Mouse (Mus musculus) adrenal gland, postnatal 14 days (tissue): Measurements from ENCODE around the gene Pbxip1. TPM values are rescaled to one million over a fixed set of nuclear protein-coding genes. Genes with fewer than 3 reads are reported as not detected.

Source experiments
- DNase-seq: peaks from one replicate; pipeline ENCODE4 v3.0.0; 2021; ENCODE audit warnings: mixed read lengths
- total RNA-seq: library from RNA; stranded (reverse); gene quantifications from 2 replicates; pipeline ENCODE4 v1.2.3, GENCODE M21; 2021

Pbxip1 gene
- total RNA-seq, 1 experiment from 2014 or later: 43.9 TPM

- no peak for DNase-seq
Observed at GRCm38 (mm10) chr3:89482249-89482648, 45.7 kb downstream of the Pbxip1 start.

DNA sequence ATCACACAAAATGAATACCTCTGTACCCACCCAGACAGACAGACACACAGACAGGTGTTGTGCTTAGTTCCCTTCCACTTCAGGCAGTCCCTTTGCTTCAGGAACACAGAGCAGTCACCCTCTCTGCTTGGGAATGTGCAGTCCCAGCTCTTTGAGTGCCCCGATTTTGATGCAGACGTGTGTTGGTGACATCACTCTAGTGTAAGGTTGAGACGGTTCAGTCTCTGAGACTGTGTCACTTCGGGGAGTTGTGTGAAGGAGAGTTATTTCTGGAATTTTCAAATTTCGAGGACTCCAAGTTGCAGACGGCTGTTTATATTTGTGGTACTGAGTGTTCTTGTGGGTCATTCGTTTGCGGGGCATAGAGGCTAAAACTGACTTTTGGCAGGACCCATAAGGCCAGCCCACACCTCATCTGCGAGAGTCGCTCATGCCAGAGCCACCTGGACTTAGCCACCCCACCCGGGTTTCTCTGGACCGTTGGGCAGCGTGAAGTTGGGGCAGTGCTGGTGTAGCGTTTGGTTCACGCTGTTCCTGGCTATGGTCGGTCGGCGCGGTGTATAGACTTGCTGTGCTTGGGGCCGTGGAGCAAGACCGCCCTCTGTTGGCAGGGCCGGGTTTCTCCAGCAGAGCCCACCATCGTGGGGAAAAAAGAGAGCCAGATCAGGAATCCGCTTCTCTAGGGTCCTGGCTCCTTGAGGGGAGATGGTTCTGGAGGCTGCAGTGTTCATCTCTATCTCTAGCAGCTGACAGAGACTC lies 48.4 kb downstream of the Pbxip1 start:
- peak; percentile 88 for DNase-seq

DNA sequence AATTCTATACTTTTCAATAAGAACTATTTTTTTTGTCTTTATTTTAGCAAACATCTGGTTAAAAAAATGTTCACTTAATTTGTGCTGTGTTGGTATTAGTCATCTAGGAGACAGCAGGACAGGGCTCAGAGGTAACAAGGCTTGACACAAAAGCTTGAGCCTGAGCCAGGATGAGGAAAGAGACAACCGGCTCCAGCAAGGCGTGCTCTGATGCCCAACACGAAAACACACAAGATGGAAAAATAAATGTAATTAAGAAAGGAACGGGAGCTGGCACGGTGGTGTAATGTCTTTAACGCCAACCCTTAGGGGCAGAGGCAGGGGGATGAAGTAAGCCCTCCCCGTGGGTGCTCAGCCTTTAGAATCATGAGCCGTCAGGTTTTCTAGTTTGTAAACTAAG lies 49.6 kb downstream of the Pbxip1 start:
- no peak for DNase-seq

- no peak for DNase-seq
Observed at GRCm38 (mm10) chr3:89486916-89487702, 50.6 kb downstream of the Pbxip1 start.

DNA sequence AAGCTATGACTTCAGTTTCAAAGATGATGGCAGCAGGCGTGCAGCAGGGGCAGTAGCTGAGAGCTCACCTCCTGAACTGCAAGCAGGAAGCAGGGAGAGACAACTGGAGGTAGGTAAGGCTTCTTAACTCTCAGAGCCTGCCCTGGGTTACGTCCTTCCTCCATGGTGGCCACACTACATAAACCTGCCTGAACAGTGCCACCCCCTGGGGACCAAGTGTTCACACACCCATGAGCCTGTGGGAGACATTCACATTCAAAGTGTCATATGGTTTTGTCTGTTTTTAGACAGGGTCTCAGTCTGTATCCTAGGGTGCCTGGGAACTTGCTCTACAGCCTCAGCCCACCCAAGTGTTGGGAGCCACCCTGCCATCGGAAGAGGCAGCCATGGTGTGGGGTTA lies 54.3 kb downstream of the Pbxip1 start:
- no peak for DNase-seq

DNA sequence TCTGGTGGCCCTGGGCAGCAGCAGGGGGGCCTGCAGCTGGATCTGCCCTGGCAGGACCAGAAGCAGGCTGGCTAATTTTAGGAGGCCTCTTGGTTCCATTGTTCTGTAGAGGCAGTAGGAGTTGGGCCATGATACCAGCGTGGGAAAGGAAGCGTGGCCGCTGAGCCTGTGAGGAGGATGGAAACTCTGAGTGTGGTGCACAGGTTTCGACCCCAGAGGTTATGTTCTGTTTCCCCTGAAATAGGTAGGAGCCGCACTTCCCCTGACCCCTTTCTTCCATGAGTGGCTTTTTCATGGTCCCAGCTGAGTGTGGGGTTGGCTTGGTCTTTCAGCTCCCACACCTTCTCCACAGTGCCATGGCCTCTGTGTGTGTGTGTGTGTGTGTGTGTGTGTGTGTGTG lies 55.1 kb downstream of the Pbxip1 start:
- DNase-seq: no peak

DNA sequence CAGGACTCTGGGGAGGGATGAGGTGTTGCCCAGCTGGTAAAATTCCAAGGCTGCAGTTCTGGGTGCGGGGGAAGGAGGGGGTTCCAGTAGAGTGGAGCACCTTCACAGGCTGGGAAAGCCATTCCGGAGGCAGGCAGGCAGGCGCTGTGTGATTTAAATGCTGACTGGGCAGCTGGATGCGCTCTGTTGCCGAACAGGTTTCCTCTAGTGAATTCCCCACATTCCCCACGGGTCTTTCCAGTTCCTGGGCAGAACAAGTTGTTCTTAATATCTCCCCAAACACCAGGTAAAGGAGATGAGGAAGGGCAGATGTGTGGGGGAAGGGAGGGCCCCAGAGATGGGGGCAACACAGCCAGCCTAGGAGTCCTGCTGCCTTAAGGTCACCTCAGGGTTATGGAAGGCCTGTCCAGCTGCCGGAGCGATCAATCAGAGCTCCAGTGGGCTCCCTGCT lies 56.2 kb downstream of the Pbxip1 start:
- DNase-seq: no peak

DNA sequence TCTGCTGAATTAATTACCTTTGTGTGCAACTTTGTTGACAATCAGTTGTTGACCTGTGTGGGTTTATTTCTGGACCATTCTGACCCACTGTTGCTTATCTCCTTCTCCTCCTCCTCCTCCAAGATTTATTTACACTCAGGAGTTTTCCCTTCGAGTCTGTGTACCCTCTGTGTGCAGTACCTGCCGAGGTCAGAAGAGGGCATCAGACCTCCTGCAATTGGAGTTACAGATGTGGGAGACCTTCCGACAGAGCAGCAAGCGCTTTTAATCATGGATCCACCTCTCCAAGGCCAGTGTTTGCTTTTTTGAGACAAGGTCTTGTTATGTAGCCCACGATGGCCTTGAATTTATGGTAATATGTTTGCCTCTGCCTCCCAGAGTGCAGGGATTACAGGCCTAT lies 58.1 kb downstream of the Pbxip1 start:
- no peak for DNase-seq

- no peak for DNase-seq
Observed at GRCm38 (mm10) chr3:89496366-89496765, 59.9 kb downstream of the Pbxip1 start.

- DNase-seq: no peak
Observed at GRCm38 (mm10) chr3:89499696-89500095, 63.2 kb downstream of the Pbxip1 start.

Other genes starting within 250 kb of the Pbxip1 start
- gene Gba, start 233.8 kb upstream of the Pbxip1 start, total RNA-seq: 52.4 and 57.5 TPM in 2 replicates
- 9.0 and 12.7 TPM in 2 replicates for gene Thbs3, start 221.5 kb upstream of the Pbxip1 start, total RNA-seq
- gene Mtx1, start 209.6 kb upstream of the Pbxip1 start, total RNA-seq: 152 and 162 TPM in 2 replicates
- gene Muc1, start 207.6 kb upstream of the Pbxip1 start, total RNA-seq: 0.64 and 1.3 TPM in 2 replicates
- gene Krtcap2, start 190.7 kb upstream of the Pbxip1 start, total RNA-seq: 95.0 and 110 TPM in 2 replicates
- gene Trim46, start 190.4 kb upstream of the Pbxip1 start, total RNA-seq: 1.4 and 3.2 TPM in 2 replicates
- gene Dpm3, start 177.3 kb upstream of the Pbxip1 start, total RNA-seq: 107 and 116 TPM in 2 replicates
- gene Slc50a1, start 166.1 kb upstream of the Pbxip1 start, total RNA-seq: 40.4 and 54.7 TPM in 2 replicates
- gene Efna1, start 155.6 kb upstream of the Pbxip1 start, total RNA-seq: 19.1 and 21.9 TPM in 2 replicates
- gene Efna3, start 113.7 kb upstream of the Pbxip1 start, total RNA-seq: 0.38 and 0.59 TPM in 2 replicates
- 0.26 and 0.68 TPM in 2 replicates for gene Efna4, start 98.7 kb upstream of the Pbxip1 start, total RNA-seq
- 66.0 and 79.5 TPM in 2 replicates for gene Adam15, start 86.7 kb upstream of the Pbxip1 start, total RNA-seq
- gene Dcst2, start 74.7 kb upstream of the Pbxip1 start, total RNA-seq: 0.68 and 0.70 TPM in 2 replicates
- gene Dcst1, start 71.5 kb upstream of the Pbxip1 start, total RNA-seq: 0.30 and 0.71 TPM in 2 replicates
- gene Zbtb7b, start 41.9 kb upstream of the Pbxip1 start, total RNA-seq: 67.1 and 72.7 TPM in 2 replicates
- 0.26 TPM in 1 of 2 replicates, not detected in the other for gene Lenep, start 33.9 kb upstream of the Pbxip1 start, total RNA-seq
- gene Flad1, start 24.8 kb upstream of the Pbxip1 start, total RNA-seq: 42.2 and 43.8 TPM in 2 replicates
- gene Cks1b, start 18.3 kb upstream of the Pbxip1 start, total RNA-seq: 34.9 and 38.0 TPM in 2 replicates
- gene Shc1, start 18.3 kb upstream of the Pbxip1 start, total RNA-seq: 80.5 and 94.6 TPM in 2 replicates
- 36.4 and 48.3 TPM in 2 replicates for gene Pygo2, start 6.5 kb upstream of the Pbxip1 start, total RNA-seq
- gene Pmvk, start 17.8 kb downstream of the Pbxip1 start, total RNA-seq: 16.6 and 19.0 TPM in 2 replicates
- 5.3 and 5.7 TPM in 2 replicates for gene Kcnn3, start 83.5 kb downstream of the Pbxip1 start, total RNA-seq